Mouse (Mus musculus) myocyte (in vitro differentiated cells): ENCODE measurements at regions not wholly inside any gene's neighbourhood (a gene's known extent, or its start where the extent isn't known, plus 50 kb on each side); places are given as distances from the start of the nearest gene placed in this dataset.

Experiments
- CEBPB ChIP-seq: IDR thresholded peaks from 2 replicates; pipeline ENCODE4 v1.6.1; 2011; ENCODE audit warnings: mild to moderate bottlenecking, moderate library complexity; ENCODE audit not compliant: poor library complexity, insufficient read depth, severe bottlenecking
- E2F4 ChIP-seq: IDR thresholded peaks from one replicate; pipeline ENCODE4 v1.6.1; 2011; ENCODE audit warnings: mild to moderate bottlenecking, control low read depth, moderate library complexity; ENCODE audit not compliant: insufficient read depth
- MAX ChIP-seq: IDR thresholded peaks from one replicate; pipeline ENCODE4 v1.6.1; 2011; ENCODE audit warnings: low read depth, mild to moderate bottlenecking, control low read depth
- MYOG ChIP-seq, 3 experiments: IDR thresholded peaks; one replicate each; pipeline ENCODE4 v1.6.1; 2011; ENCODE audit warnings: control low read depth in 2 of 3, low read depth in 2 of 3, mild to moderate bottlenecking in 2 of 3; ENCODE audit not compliant: insufficient read length in 2 of 3, control insufficient read depth in 1 of 3, insufficient read depth in 1 of 3
- POLR2A ChIP-seq: IDR thresholded peaks from one replicate; pipeline ENCODE4 v1.6.1; 2011; ENCODE audit warnings: low read depth, mild to moderate bottlenecking, control low read depth, moderate library complexity; ENCODE audit not compliant: insufficient read length
- POLR2AphosphoS2 ChIP-seq: IDR thresholded peaks from one replicate; pipeline ENCODE4 v1.6.1; 2011; ENCODE audit warnings: low read depth, control low read depth; ENCODE audit not compliant: insufficient read length
- REST ChIP-seq: IDR thresholded peaks from one replicate; pipeline ENCODE4 v1.6.1; 2011; ENCODE audit warnings: mild to moderate bottlenecking, control low read depth, moderate library complexity; ENCODE audit not compliant: insufficient read depth, insufficient read length
- SRF ChIP-seq: IDR thresholded peaks from one replicate; pipeline ENCODE4 v1.6.1; 2011; ENCODE audit warnings: low read depth; ENCODE audit not compliant: control insufficient read depth, insufficient read length
- USF1 ChIP-seq: IDR thresholded peaks from one replicate; pipeline ENCODE4 v1.6.1; 2011; ENCODE audit warnings: low read depth, mild to moderate bottlenecking, control low read depth, moderate library complexity

- TF ChIP-seq POLR2A (no peak), POLR2AphosphoS2 (no peak), CEBPB (no peak), MAX (no peak), SRF (no peak), E2F4 (no peak), REST (no peak), MYOG (IDR thresholded peaks at IDR 0.05; ENCODE audit: control insufficient read depth in 1 of 3, insufficient read depth in 1 of 3, insufficient read length in 2 of 3, low read depth in 2 of 3) (peak in 1 of 3 experiments; percentile 19), USF1 (no peak)
Observed at GRCm38 (mm10) chr10:111865286-111865830, 107.1 kb upstream of the Krr1 start.
